Mouse (Mus musculus): Measurements from ENCODE around the gene Gpi1. TPM values are rescaled to one million over a fixed set of nuclear protein-coding genes. Genes with fewer than 3 reads are reported as not detected.

Gene Gpi1
- polyA plus RNA-seq, 1 experiment from 2014 or later = 245 TPM

DNA sequence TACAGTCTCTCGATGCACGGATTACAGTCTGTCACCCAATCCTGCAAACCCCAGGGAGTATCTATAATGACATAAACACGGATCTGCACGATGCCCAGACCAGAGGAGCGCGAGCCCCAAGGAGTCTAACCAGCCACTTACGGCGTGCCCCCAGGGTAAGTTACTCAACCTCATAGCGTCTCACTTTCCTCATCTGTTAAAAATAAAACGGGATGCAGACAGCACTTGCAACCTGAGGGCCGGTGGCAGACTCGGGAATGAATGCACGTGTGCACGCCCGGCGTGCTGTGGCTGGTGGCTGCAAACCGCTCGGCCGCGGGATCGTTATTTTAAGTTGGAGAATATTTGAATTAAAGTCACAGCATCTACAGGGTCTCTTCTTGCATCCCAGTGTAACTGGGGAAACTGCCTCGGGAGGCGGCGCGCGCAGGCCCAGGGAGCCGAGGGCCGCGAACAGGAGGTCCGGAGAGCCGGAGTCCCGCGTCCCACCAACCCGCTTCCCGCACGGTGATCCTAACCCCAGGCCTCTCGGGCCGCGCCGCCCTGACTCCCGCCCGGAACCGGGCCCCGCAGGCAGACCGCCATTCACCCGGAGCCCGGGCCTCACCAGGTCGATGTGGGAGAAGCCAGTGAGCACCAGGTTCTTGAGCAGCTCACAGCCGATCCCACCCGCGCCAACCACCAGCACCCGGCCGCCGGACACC lies 62.2 kb downstream of the Gpi1 start:
- peaks cover 13% of the 10 kb centered on the region for H3K4me1 ChIP-seq
- no peaks in the 10 kb centered on the region for H3K27me3 ChIP-seq (replicated peaks)
- H3K27ac ChIP-seq = peak overlapping the region; percentile 84
- peak overlapping the region; percentile 76 for H3K4me2 ChIP-seq
- peak overlapping the region; percentile 86 for H3K9ac ChIP-seq
- H3K36me3 ChIP-seq (replicated peaks) = peaks cover 10% of the 10 kb centered on the region
- peak; percentile 86 for ATAC-seq (replicated peaks)
- H3K9me3 ChIP-seq = no peaks in the 10 kb centered on the region
- H3K4me3 ChIP-seq = peak overlapping the region; percentile 98
- WGBS = under 1% methylated on average over 54 of the region's 54 CpGs

DNA sequence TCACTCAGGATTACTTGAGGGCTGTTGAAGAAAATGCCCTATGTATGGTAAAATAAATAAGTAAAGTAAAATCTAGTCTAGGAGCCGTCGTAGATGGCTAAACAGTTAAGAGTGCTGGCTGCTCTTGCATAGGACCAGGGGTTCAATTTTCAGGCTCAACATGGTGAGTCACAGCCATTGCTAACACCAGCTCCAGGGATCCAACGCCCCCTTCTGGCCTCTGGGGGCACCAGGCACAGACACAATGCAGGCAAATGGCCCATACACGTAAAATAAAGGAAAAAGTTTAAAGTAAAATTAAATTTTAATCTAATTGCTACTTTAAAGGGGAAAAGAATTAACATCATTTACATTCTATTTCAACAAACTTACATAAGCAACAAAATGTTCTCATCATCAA lies 63.3 kb downstream of the Gpi1 start:
- H3K4me1 ChIP-seq = peaks cover 13% of the 10 kb centered on the region
- peaks cover 17% of the 10 kb centered on the region for H3K36me3 ChIP-seq (replicated peaks)
- H3K9me3 ChIP-seq = no peaks in the 10 kb centered on the region
- WGBS = 53% methylated on average over 4 of the region's 4 CpGs
- ATAC-seq (replicated peaks) = no peak
- no peaks in the 10 kb centered on the region for H3K27me3 ChIP-seq (replicated peaks)
- H3K4me2 ChIP-seq = peak overlapping the region; percentile 28; the same call in 1 of the 2 replicates
- H3K4me3 ChIP-seq = no peak overlapping the region
- H3K9ac ChIP-seq = no peak overlapping the region
- no peak overlapping the region for H3K27ac ChIP-seq

DNA sequence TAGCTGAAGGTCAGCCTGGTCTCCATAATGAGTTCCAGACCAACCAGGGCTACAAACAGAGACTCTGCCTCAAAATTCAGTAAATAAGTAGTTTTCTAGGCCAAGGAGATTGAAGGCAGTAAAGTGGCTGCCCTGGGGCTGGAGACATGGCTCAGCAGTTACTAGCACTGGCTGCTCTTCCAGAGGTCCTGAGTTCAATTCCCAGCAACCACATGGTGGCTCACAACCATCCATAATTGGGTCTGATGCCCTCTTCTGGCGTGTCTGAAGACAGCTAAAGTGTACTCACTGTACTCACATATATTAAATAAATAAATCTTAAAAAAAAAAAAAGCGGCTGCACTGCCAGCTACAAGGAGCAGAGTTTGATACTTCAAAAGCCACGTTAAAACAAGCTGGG lies 64.1 kb downstream of the Gpi1 start:
- H3K4me1 ChIP-seq = peaks cover 13% of the 10 kb centered on the region
- ATAC-seq (replicated peaks) = no peak
- H3K9ac ChIP-seq = no peak overlapping the region
- no peak overlapping the region for H3K4me3 ChIP-seq
- H3K9me3 ChIP-seq = no peaks in the 10 kb centered on the region
- H3K27ac ChIP-seq = no peak overlapping the region
- H3K36me3 ChIP-seq (replicated peaks) = peaks cover 26% of the 10 kb centered on the region
- WGBS = 84% methylated on average over 3 of the region's 3 CpGs
- H3K27me3 ChIP-seq (replicated peaks) = no peaks in the 10 kb centered on the region
- no peak overlapping the region for H3K4me2 ChIP-seq

DNA sequence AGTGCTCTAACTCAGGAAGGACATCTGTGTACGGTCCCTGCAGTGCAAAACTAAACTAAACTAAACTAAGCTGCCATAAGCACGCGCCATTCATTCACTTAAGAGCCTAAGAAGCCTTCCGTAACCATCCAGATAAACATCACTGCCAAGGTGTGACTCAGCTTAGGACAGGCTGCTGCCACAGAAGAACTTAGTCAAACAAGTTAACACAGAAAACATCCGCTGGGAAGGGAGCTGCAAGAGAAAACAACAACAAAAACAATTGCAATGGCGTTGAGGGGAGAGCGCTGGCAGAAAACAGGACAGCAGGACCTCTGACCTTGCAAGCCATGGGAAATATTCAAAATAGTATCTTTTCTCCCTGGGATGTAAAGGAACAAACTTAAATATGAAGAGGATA lies 65.5 kb downstream of the Gpi1 start:
- Histone ChIP-seq H3K4me3 (no peak overlapping the region), H3K36me3 (replicated peaks) (peaks cover 36% of the 10 kb centered on the region), H3K4me2 (no peak overlapping the region), H3K27me3 (replicated peaks) (no peaks in the 10 kb centered on the region), H3K4me1 (peaks cover 13% of the 10 kb centered on the region), H3K9me3 (no peaks in the 10 kb centered on the region), H3K9ac (no peak overlapping the region), H3K27ac (no peak overlapping the region)
- 95% methylated on average over 7 of the region's 7 CpGs for WGBS
- no peak for ATAC-seq (replicated peaks)

DNA sequence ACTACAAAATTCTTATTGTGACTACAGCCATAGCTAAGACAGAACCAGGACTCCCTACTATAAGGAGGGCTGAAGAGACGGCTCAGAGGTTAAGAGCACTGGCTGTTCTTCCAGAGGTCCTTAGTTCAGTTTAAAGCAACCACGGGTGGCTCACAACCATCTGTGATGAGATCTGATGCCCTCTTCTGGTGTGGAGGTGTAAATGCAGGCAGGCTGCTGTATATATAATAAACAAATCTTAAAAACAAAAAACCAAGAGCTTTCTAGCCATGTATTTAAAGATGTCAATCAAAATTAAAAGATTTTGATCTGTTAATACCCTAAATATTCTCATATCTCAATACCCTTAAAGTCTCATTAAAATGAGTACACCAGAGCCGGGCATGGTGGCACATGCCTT lies 71.0 kb downstream of the Gpi1 start:
- Histone ChIP-seq H3K27me3 (replicated peaks) (no peaks in the 10 kb centered on the region), H3K9me3 (no peaks in the 10 kb centered on the region), H3K4me3 (no peak overlapping the region), H3K36me3 (replicated peaks) (peaks cover 78% of the 10 kb centered on the region), H3K4me1 (no peaks in the 10 kb centered on the region), H3K9ac (no peak overlapping the region), H3K4me2 (no peak overlapping the region), H3K27ac (no peak overlapping the region)
- no peak for ATAC-seq (replicated peaks)
- WGBS = 95% methylated on average over 3 of the region's 3 CpGs

DNA sequence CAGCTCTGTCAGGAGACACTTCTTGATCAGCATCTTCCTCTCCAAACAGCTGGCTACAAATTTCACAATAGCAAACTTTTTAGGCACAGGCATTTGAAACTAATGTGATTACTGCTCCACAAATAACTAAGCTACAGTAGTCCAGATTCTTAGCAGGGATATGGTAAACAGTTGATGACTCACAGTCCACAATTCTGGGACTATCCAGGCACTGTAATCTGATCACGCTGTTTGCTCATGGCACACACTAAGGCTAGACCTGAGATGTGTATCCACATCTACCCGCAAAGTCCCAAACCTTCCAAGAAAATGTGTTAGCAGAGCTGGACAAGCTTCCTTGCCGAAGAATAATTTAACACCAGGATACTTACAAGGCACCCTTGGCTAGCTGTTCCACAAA lies 72.1 kb downstream of the Gpi1 start:
- H3K27ac ChIP-seq = no peak overlapping the region
- H3K36me3 ChIP-seq (replicated peaks) = peaks cover 78% of the 10 kb centered on the region
- no peaks in the 10 kb centered on the region for H3K27me3 ChIP-seq (replicated peaks)
- no peak for ATAC-seq (replicated peaks)
- no peak overlapping the region for H3K4me3 ChIP-seq
- H3K9me3 ChIP-seq = no peaks in the 10 kb centered on the region
- H3K4me1 ChIP-seq = no peaks in the 10 kb centered on the region
- no peak overlapping the region for H3K9ac ChIP-seq
- H3K4me2 ChIP-seq = no peak overlapping the region
- WGBS = 96% methylated on average over 3 of the region's 3 CpGs

Other genes with a start within 250 kb of the Gpi1 start
- gene Scgb2b27, start 216.4 kb downstream of the Gpi1 start, polyA plus RNA-seq (2015; fragmentation: Nextera tagmentation; extraction: Ambion mirVana) = not detected in 2 replicates
- not detected in 2 replicates for gene Scgb1b27, start 208.9 kb downstream of the Gpi1 start, polyA plus RNA-seq (2015; fragmentation: Nextera tagmentation; extraction: Ambion mirVana)
- not detected in 2 replicates for gene Scgb1b30, start 134.9 kb downstream of the Gpi1 start, polyA plus RNA-seq (2015; fragmentation: Nextera tagmentation; extraction: Ambion mirVana)
- 4.3 and 6.4 TPM in 2 replicates for gene Wtip, start 97.1 kb downstream of the Gpi1 start, polyA plus RNA-seq (2015; fragmentation: Nextera tagmentation; extraction: Ambion mirVana)
- 169 and 180 TPM in 2 replicates for gene Uba2, start 60.7 kb downstream of the Gpi1 start, polyA plus RNA-seq (2015; fragmentation: Nextera tagmentation; extraction: Ambion mirVana)
- 80.2 and 86.5 TPM in 2 replicates for gene Pdcd2l, start 33.7 kb downstream of the Gpi1 start, polyA plus RNA-seq (2015; fragmentation: Nextera tagmentation; extraction: Ambion mirVana)
- 0.72 TPM in 1 of 2 replicates, not detected in the other for gene Gm6096, start 20.7 kb upstream of the Gpi1 start, polyA plus RNA-seq (2015; fragmentation: Nextera tagmentation; extraction: Ambion mirVana)
- 32.5 and 32.6 TPM in 2 replicates for gene 4931406P16Rik, start 83.2 kb upstream of the Gpi1 start, polyA plus RNA-seq (2015; fragmentation: Nextera tagmentation; extraction: Ambion mirVana)
- gene Lsm14a, start 163.0 kb upstream of the Gpi1 start, polyA plus RNA-seq (2015; fragmentation: Nextera tagmentation; extraction: Ambion mirVana) = 59.3 and 63.4 TPM in 2 replicates